Mouse (Mus musculus) adrenal gland, adult 8-10 months (tissue): Measurements from ENCODE around the gene Wfikkn2. TPM values are rescaled to one million over a fixed set of nuclear protein-coding genes. Genes with fewer than 3 reads are reported as not detected.

ENCODE experiments used
- DNase-seq: peaks from one replicate; pipeline ENCODE4 v3.0.0; 2022
- total RNA-seq, 4 experiments: library from RNA; stranded (reverse); gene quantifications; 2 replicates each; pipeline ENCODE4 v1.2.4; 2022

The Wfikkn2 gene
- total RNA-seq, 4 experiments from 2014 or later, result 0.26 to 2.2 (median 0.97) TPM

DNA sequence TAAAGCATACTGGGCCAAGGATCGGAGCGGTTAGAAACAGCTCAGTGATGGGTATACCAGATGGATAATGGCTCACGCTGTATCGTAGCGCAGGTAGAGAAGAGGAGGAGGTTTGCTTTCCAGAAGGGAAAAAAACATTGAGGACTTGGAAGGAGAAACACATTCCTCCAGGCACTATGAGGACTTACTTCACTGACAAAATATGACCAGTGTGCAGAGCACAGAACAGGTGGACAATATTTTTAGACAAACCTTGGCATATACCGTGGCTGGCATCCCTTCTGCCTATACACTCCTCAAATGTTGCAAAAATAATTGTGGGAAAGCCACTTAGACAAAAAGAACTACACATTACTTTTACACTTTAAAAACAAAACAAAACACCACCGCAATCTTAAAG, 24.5 kb downstream of the Wfikkn2 start:
- DNase-seq, result no peak

DNA sequence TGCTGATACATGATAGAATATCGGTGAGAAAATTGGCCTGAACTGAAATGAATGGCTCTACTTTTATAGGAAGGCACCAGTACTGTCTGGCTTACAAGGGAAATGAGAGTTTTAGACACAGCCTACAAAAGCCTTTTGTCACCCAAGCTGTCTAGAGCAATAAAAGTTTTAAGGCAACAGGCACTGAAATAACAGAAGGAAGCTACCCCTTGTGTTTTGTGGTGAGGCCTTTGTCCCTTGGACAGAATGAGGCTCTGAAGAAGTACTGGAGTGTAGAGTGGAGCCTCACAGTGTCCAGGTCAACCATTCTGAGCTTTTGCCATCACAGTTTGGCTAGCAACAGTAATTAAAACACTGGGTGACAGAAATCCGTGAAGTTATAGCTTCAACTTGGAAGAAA, 29.6 kb downstream of the Wfikkn2 start:
- DNase-seq, result no peak

DNA sequence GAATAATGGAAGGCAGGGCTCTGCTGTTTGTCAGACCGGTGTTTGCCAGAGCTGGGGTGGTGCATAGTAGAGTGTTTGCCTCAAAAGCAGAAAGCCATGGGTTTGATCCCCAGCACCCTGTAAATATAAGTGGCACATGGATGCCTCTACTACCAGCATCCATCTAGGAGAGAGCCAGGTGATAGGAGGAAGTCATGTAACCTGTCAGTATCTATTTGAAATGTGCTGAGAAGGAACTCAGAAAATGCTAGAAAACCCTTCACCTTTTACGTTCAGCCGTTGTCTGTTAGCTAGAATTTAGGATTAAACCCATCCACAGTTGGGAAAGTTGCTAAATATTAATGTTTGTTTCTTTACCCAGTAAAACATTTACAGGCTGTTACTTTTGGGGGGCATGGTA, 30.2 kb downstream of the Wfikkn2 start:
- DNase-seq, result no peak

DNA sequence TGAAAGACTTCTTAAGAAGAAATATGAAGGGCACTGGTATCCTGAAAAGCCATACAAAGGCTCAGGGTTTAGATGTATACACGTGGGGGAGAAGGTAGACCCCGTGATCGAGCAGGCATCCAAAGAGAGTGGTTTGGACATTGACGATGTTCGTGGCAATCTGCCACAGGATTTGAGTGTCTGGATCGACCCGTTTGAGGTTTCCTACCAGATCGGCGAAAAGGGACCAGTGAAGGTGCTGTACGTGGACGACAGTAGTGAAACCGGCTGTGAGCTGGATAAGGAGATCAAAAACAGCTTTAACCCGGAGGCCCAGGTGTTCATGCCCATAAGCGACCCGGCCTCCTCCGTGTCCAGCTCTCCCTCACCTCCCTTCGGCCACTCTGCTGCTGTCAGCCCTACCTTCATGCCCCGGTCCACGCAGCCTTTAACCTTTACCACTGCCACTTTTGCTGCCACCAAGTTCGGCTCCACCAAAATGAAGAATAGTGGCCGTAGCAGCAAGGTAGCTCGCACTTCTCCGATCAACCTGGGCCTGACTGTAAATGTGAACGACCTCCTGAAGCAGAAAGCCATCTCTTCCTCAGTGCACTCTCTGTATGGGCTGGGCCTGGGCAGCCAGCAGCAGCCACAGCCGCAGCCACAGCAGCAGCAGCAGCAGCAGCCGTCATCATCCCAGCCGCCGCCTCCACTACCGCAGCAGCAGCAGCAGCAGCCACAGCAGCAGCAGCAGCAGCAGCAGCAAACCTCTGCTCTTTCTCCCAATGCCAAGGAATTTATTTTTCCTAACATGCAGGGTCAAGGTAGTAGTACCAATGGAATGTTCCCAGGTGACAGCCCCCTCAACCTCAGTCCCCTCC, 31.8 kb downstream of the Wfikkn2 start:
- peak; percentile 40 for DNase-seq

DNA sequence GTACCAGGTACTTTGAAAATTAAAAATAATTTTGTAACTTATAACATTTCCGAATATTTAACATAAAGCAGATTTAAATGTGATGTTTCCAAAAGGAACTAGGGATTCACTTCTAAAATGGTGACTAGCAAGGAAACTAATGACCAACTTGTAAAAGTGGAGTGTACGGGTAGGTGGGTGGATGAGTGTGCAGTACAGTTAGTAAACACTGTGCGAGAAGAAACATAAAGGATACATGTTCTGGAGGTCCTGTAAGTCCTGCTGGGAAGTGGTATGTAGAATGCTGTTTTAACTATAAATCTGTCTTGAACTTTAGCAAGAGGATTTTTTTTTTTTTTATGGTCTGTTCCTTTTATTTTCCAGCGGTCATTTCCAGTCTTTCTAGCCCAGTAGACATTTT, 32.8 kb downstream of the Wfikkn2 start:
- no peak for DNase-seq

DNA sequence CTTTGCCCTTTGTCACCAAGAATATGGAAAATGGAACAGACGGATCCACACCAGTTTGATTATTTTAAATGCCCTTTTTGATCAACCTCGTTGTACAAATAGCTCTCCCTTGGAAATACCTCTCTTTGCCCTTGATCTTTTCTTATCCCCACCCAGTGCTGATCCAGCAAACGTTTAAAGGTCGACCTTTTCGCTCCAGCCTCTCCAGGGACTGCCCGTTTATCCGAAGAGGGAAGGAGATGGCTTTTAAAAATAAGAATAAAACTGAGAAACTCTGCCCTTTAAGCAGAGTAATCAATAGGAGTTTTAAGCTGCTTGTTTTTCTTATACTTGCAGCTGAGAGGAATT, 33.3 kb downstream of the Wfikkn2 start:
- DNase-seq, result no peak

DNA sequence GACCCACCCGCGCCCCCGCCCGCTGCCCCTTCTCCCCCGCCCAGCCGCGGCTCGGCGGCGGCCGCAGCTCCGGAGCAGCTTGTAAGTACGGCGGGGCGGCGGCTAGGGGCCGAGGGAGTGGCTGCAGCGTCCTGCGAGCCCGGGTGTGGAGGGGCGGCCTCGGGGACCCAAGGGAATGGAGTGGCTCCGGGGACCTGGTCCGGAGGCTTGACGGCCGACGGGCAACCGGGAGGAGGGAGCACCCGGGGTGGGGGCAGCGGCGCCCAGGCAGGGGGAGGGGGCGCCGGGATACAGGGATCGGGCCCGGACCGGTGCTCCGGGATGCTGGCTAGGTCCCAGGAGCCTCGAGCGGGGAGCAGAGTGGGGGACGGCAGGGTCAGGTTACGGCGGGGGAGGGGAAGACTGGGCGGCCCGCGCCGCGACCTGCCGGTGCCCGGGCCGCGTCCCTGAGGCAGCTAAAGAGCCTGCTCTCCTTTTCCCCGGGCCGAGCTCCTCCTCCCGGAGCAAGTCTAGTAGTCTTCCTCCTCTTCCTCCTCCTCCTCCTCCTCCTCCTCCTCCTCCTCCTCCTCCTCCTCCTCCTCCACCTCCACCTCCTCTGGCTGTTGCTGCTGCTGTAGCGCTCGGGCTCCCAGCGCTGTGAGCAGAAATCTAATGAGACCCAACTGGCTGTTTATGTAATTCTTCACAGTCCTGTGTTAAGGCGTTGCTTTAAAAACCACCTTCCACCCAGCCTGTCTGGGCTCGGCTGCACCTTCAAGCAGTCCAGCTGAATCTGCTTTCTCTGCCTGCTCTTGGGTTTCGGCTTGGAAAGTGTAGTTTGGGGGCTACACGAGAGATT, 33.9 kb downstream of the Wfikkn2 start:
- peak; percentile 63 for DNase-seq

DNA sequence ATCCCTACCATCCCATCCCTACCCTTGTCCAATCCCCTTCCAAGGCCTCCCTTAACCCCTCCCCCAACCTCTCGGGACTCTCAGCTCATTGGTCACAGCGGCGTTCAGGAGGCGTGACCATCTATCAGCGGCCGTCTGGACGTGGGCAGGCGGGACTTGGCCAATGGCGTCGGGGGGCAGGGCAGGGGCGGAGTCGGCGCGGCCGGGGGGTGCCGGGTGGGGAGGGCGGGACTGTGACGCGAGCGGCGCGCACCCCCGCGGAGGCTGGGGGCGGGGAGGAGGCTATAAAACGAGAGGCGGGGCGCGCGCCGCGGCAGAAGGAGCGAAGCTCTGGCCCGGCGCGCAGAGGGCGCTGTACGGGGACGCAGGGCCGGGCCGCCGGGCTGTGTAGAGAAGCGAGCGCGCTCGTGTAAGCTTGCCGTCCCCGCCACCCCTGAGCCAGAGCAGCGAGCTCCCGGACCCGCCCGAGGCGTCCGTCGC, 34.6 kb downstream of the Wfikkn2 start, which contains the start of gene Tob1:
Gene Tob1 (plus strand): TSS at position 331 of the 480 bp plus-strand sequence.
- peak; percentile 99 for DNase-seq

DNA sequence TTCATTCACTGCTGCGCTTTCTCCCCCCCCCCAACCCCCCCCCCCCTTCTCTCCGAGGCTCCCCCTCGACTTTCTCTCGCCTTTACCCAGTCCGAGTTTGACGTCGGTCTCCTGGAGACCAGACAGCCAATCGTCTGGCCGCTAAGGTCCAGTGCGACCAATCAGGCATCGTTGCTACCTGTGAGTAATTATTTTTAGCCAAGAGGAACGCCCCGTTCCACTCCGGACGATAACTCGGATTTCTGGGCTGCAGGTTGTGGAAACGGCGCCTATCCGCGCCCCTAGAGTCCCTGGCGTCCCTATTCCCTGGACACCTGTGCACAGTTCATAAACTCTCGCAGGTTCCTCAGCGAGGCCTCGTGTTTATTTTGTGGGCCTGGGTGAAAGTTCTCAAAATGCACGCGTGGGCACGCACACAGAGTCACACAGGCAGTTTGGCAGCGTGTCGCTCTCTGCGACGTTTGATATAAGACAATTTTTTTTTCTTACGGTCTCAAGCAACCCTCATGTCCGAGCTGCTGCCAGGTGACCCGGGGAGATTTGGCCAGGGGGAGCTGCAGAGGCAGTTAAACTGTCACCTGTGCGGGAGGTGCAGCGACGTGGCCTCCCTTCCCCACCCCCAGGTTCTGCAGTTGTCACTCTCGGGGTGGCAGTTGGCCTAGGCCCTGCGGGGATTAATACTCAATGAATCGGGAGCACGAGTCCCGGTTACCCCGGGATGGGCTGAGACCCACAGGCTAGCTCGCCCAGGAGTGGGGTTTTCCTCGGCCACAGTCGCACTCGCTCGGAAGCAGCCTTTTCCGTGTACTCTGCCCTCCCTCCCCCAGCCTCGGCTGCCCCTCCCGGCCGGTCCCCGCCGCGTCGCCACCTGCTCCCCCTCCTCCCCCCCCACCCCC, 35.4 kb downstream of the Wfikkn2 start:
- DNase-seq, result peak; percentile 96

DNA sequence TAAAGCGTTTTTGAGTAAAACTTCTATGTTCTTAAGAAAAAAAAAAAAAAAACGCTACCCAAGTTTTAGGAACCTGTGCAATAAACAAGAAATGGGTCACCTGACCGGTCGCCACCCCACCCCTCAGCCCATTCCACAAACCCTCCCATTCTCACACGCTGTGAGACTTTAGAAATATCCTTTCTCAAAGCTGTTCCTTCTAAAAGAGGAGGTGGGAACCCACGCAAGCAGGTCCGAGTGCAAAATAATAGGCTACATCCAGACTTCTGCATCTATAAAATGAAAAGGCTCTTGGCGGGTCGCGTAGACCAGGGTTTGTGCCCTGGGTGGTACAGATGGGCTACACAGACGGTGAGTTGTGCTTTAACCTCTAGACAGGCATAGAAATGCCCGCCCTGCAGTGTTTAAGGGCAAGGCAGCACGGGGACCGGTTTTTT, 36.1 kb downstream of the Wfikkn2 start:
- no peak for DNase-seq

DNA sequence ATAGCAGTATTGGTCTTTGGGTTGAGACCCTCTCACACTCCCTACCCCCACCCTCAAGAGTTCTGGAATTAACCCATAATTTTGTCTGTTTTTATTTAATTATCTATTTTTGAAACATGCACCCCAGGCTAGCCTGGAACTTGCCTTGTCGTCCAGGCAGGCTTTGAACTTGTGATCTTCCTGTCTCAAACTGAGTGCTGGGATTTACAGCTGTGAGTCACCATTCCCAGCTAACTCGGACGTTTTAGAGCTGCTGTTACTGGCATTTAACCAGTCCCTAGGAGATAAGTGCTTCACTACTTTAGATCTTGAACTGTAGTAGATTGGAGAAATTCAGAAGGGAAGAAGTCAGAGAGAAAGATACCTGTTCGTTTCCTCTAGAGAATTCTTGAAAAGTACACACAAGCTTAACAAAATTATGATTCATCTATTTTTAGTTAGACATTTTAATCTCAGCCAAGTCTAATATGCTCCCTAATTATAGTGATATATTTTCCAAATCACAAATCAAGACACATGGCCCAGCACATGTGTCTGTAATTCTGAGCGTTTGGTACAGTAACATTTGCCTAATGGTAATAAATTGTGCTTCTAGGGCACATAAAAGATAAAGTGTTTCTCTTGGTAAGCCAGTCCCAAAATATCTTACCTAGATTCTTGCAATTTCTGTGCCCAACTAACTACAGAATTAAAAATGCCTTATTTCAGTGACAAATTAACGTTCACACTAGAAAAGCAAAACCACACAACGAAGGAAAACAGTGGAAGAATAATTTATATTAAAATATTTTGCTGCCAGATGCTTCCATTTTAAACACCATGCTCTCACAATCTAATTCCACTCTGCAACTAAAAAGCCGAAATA, 36.8 kb downstream of the Wfikkn2 start:
- no peak for DNase-seq

DNA sequence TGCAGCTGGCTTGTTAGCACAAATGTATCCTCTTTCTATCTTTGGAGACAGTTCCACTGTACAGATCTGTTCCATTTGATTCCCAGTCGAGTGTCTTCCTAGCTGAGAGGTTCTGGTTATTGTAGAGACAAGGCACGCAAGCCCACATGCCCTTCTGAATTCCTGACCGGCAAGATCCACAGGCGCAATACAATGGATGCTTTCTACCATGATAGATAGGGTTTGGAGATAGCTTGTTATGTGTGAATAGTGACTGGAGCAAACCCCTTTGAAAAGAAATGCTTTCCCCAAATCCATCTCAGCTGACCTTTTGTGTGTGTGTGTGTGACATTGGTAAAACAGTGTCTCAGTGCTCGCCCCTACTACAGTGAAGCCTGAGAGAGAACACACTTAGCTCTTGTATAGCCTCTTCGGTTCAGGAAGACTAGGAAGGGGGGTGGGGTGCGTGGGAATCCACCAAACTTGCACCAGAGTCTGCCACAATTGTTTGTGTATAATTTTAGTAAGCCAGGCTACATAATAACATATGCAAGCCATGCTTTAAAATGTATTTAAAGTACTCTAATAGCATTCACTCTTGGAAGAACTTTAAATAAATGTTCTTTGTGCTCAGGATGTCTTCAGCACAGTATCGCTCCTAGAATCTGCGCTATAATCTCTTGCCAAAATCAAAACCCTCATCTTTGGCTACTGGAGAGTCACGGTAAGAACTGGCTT, 39.2 kb downstream of the Wfikkn2 start:
- no peak for DNase-seq

DNA sequence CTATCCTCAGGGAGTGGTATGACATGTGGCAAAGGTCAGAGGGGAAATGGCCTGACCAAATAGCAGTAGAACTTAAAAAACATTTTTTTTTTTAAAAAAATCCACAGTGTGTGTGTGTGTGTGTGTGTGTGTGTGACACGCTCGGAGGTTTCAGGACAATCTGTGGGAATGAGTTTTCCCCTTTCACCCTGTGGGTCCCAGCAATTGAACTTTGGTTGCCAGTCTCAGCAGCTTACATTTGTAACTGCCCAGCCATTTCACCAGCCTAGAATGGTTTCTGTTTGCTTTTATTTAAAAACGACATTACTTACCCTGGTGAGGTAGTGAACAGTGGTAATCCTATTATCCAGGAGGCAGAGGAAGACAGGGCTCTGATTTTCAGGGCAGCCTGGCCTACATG, 42.7 kb downstream of the Wfikkn2 start:
- no peak for DNase-seq

DNA sequence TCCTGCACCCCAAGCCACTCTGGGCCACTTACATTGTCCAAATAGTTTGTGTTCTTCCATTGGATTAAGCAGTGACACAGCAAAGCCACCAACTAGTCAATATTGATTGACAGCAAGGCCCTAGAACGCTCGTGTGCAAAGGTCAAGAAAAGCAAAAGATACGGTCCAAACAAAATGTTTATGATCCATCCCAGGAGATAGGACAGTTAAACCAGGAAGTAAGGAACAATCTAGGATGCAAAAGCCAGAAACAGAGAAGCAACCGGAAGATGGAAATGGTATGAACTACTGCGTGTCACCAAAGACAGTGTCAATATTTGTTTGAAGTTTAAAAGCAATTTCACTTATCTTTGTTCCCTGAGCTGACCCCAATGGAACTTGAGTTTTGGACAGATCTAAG, 43.7 kb downstream of the Wfikkn2 start:
- no peak for DNase-seq

DNA sequence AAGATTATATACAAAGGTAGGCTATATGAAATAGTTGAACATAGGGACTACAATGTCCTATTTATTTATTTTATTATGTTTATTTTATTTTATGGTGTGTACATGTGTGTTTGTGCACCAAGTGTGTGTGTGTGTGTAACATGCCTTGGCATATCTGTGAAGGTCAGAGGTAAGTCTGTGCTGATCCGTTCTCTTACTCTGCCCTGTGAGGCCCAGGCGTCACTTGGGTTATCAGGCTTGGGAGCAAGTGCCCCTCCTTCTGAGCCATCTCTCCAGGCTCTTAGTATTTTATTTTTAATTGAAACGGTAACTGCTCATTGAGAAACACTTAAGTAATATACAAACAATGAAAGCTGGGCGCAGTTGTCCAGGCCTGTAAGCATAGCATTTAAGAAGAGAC, 45.4 kb downstream of the Wfikkn2 start:
- DNase-seq, result no peak

DNA sequence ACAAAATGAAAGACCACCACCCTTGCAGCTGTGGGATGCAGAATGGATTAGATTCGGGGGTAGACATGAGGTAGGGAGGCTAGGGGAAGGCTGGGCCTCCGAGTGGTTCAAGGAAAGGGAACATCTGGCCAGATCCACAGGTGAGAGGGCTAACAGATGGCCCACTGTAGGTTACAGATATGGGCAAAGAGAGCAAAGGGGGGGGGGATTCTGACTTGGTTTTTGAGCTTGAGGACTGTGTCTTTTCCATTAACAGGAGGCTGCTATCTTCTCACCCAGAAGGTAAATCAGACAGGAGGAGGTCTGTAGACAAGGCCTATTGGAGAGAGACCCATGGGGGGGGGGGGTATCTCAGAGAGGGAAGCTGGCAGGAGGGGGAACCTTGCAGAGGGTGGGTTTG, 46.0 kb downstream of the Wfikkn2 start:
- no peak for DNase-seq

DNA sequence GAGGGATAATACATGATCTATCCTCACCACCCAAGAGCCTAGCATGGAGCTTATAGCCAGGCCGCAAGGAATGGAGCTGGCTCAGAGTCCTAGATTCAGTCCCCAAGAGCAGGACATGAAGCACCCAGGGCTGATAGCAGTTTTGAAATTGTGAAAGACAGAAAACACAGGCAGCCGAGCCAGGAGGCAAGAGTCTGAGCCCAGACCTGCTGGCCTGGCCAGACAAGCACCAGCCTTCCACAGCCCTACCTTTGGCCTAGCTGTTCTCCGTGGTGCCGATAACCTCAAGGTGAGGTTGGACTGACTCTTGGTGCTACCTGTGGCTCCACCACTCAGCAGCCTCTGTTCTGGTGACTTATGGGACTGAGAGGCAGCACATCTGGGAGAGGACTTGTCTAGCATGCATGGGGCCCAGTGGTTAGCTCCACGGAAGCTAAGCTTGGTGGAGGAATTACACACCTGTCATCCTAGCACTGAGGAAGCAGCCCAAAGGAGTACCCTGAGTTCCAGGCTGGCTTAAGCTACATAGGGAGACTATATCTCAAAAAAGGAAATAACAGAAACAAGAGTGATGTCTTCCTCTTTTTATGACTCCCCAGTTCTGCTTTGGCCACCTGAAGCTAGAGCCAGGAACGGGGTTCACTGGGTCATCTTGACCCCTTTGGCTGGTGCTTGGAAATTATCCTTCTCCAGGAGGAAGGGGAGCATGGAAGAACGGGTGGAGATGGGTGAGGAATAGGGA, 47.2 kb downstream of the Wfikkn2 start:
- no peak for DNase-seq

DNA sequence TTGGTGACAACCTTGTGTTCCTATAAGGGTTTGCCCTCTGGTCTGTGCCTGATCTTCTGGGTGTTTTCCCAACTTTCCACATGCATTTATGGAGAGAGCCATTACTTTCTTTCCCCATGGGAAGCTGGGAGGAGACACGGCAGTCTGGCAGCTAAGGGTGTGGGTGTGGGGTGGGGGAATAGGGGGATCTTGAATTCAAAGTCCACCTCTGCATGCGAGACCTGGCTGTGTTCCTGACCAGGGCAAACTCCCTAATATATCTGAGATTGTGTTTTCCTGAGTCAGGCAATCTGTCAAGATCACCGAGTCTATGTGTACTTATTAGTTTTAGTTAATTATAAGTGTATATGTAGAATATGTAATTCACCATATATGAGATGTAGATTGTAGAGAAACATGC, 49.5 kb downstream of the Wfikkn2 start:
- no peak for DNase-seq

DNA sequence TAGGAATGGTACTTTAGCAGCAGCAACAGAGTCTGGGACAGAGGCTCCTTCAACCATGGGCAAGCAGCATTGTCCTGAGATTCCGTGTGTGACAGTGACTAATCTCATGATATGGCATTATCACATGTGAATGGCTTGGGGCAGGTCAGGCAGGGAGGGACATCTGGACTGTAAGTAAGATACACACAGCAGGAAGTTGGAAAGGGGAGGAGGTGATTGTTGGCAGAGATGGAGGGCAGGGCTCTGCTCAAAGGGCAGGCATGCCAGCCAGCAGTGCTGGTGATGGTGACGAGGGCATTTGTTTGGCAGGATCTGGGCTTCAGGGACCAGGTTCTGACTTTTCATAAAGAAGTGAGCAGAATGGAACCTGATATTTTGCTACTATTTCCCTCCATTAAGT, 52.7 kb downstream of the Wfikkn2 start:
- no peak for DNase-seq

DNA sequence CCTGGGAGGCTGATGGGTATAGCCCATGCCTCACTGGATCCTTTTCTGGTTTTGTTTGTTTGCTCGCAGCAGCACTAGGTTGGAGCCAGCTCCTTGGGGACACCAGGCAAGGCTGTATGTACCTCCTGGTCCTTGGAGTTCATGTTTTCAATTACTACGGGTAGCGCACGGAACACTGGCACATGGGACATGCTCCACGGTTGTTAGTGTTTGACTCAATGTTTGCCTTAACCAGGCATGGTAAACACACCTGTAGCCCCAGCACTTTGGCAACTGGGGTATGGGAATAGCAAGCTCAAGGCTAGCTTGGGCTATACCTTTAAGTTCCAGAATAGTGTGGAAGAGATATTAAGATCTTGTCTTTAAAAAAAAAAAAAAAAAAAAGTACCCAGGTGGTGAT, 55.1 kb downstream of the Wfikkn2 start:
- no peak for DNase-seq
